Mouse (Mus musculus): ENCODE results near the gene Pip4p1. TPM values are rescaled to one million over a fixed set of nuclear protein-coding genes. Genes with fewer than 3 reads are reported as not detected.
A peak's percentile ranks its signal among the peaks of the same experiment; 100 is the strongest.
"Not testable (repeated sequence)": the region's sequence is repeated elsewhere in the genome, so short reads cannot be mapped to it uniquely, and the experiment has no call there.

Gene Pip4p1
- total and polyA plus RNA-seq, 2 experiments: 11.9 to 40.5 TPM

GRCm38 (mm10) chr14:50904828-50905129 lies 25.9 kb downstream of the Pip4p1 start:
- Histone ChIP-seq H3K36me3 (ENCODE audit: control insufficient read depth, insufficient read depth, low read length) (no peaks in the 10 kb centered on the region), H3K27ac (replicated peaks; ENCODE audit: insufficient read depth, low read depth, low read length) (no peak overlapping the region), H3K4me1 (ENCODE audit: control insufficient read depth, insufficient read depth, low read length) (no peaks in the 10 kb centered on the region), H3K9ac (ENCODE audit: low read depth, low read length) (no peak overlapping the region), H3K4me3 (ENCODE audit: insufficient read depth, low read depth, low read length) (no peak overlapping the region), H3K79me2 (ENCODE audit: control insufficient read depth, insufficient read depth, low read length) (no peaks in the 10 kb centered on the region), H3K27me3 (ENCODE audit: control insufficient read depth, insufficient read depth, low read length) (no peaks in the 10 kb centered on the region)
- no peak for DNase-seq (ENCODE audit: extremely low read depth, low read depth, low spot score)
- WGBS: 95% methylated on average over 4 of the region's 4 CpGs
- no peak for TF ChIP-seq POLR2A (IDR thresholded peaks at IDR 0.05; ENCODE audit: extremely low read depth, insufficient read depth, low read length)
- TF ChIP-seq CTCF (IDR thresholded peaks at IDR 0.05; ENCODE audit: low read depth, low read length): no peak

GRCm38 (mm10) chr14:50903973-50904827 lies 26.5 kb downstream of the Pip4p1 start:
- Histone ChIP-seq H3K27me3 (ENCODE audit: control insufficient read depth, insufficient read depth, low read length) (no peaks in the 10 kb centered on the region), H3K4me1 (ENCODE audit: control insufficient read depth, insufficient read depth, low read length) (no peaks in the 10 kb centered on the region), H3K27ac (replicated peaks; ENCODE audit: insufficient read depth, low read depth, low read length) (no peak overlapping the region), H3K79me2 (ENCODE audit: control insufficient read depth, insufficient read depth, low read length) (no peaks in the 10 kb centered on the region), H3K36me3 (ENCODE audit: control insufficient read depth, insufficient read depth, low read length) (no peaks in the 10 kb centered on the region), H3K4me3 (ENCODE audit: insufficient read depth, low read depth, low read length) (peak overlapping the region; percentile 6), H3K9ac (ENCODE audit: low read depth, low read length) (peak overlapping the region; percentile 18; the same call in 1 of the 2 replicates)
- DNase-seq (ENCODE audit: extremely low read depth, low read depth, low spot score): peak; percentile 35
- 18% methylated on average over 26 of the region's 26 CpGs for WGBS
- TF ChIP-seq CTCF (IDR thresholded peaks at IDR 0.05; ENCODE audit: low read depth, low read length) (peak; percentile 74), POLR2A (IDR thresholded peaks at IDR 0.05; ENCODE audit: extremely low read depth, insufficient read depth, low read length) (no peak)

GRCm38 (mm10) chr14:50897992-50898391 lies 32.7 kb downstream of the Pip4p1 start:
- H3K79me2 ChIP-seq (ENCODE audit: control insufficient read depth, insufficient read depth, low read length); H3K4me1 ChIP-seq (ENCODE audit: control insufficient read depth, insufficient read depth, low read length); H3K27me3 ChIP-seq (ENCODE audit: control insufficient read depth, insufficient read depth, low read length); H3K27ac ChIP-seq (replicated peaks; ENCODE audit: insufficient read depth, low read depth, low read length); H3K4me3 ChIP-seq (ENCODE audit: insufficient read depth, low read depth, low read length); DNase-seq (ENCODE audit: extremely low read depth, low read depth, low spot score); H3K36me3 ChIP-seq (ENCODE audit: control insufficient read depth, insufficient read depth, low read length); H3K9ac ChIP-seq (ENCODE audit: low read depth, low read length): not testable (repeated sequence)
- WGBS: 91% methylated on average over 2 of the region's 2 CpGs

- Histone ChIP-seq H3K4me3 (ENCODE audit: insufficient read depth, low read depth, low read length) (peak within 1 kb of the TSS; percentile 47), H3K27ac (replicated peaks; ENCODE audit: insufficient read depth, low read depth, low read length) (peak within 1 kb of the TSS; percentile 67), H3K9ac (ENCODE audit: low read depth, low read length) (peak within 1 kb of the TSS; percentile 40), H3K4me1 (ENCODE audit: control insufficient read depth, insufficient read depth, low read length) (peaks cover 9% of the 10 kb centered on the region), H3K27me3 (ENCODE audit: control insufficient read depth, insufficient read depth, low read length) (no peaks in the 10 kb centered on the region), H3K36me3 (ENCODE audit: control insufficient read depth, insufficient read depth, low read length) (no peaks in the 10 kb centered on the region), H3K79me2 (ENCODE audit: control insufficient read depth, insufficient read depth, low read length) (no peaks in the 10 kb centered on the region)
- no peak for DNase-seq (ENCODE audit: extremely low read depth, low read depth, low spot score)
- 71% methylated on average over 7 of the region's 7 CpGs for WGBS
- no peak for TF ChIP-seq POLR2A (IDR thresholded peaks at IDR 0.05; ENCODE audit: extremely low read depth, insufficient read depth, low read length)
- TF ChIP-seq CTCF (IDR thresholded peaks at IDR 0.05; ENCODE audit: low read depth, low read length): no peak
Observed at GRCm38 (mm10) chr14:50897374-50897765, 33.3 kb downstream of the Pip4p1 start, which contains the start of gene Klhl33. Gene Klhl33, minus strand, starts transcription at chr14:50897507.

- no peak for DNase-seq (ENCODE audit: extremely low read depth, low read depth, low spot score)
- peak overlapping the region; percentile 47; the same call in 1 of the 2 replicates for H3K4me3 ChIP-seq (ENCODE audit: insufficient read depth, low read depth, low read length)
- 48% methylated on average over 23 of the region's 23 CpGs for WGBS
- no peaks in the 10 kb centered on the region for H3K79me2 ChIP-seq (ENCODE audit: control insufficient read depth, insufficient read depth, low read length)
- TF ChIP-seq CTCF (IDR thresholded peaks at IDR 0.05; ENCODE audit: low read depth, low read length) (no peak), POLR2A (IDR thresholded peaks at IDR 0.05; ENCODE audit: extremely low read depth, insufficient read depth, low read length) (no peak)
- peak overlapping the region; percentile 67 for H3K27ac ChIP-seq (replicated peaks; ENCODE audit: insufficient read depth, low read depth, low read length)
- H3K4me1 ChIP-seq (ENCODE audit: control insufficient read depth, insufficient read depth, low read length): peaks cover 9% of the 10 kb centered on the region
- no peaks in the 10 kb centered on the region for H3K27me3 ChIP-seq (ENCODE audit: control insufficient read depth, insufficient read depth, low read length)
- peak overlapping the region; percentile 40 for H3K9ac ChIP-seq (ENCODE audit: low read depth, low read length)
- no peaks in the 10 kb centered on the region for H3K36me3 ChIP-seq (ENCODE audit: control insufficient read depth, insufficient read depth, low read length)
Observed at GRCm38 (mm10) chr14:50896747-50897373, 33.8 kb downstream of the Pip4p1 start.

All from liver, adult 2 months (tissue).